Mouse (Mus musculus) gastrocnemius, adult 8-10 months (tissue): ENCODE measurements at regions not wholly inside any gene's neighbourhood (a gene's known extent, or its start where the extent isn't known, plus 50 kb on each side); places are given as distances from the start of the nearest gene placed in this dataset.

Source experiments
- DNase-seq, 2 experiments: peaks; one replicate each; pipeline ENCODE4 v3.0.0; 2022; ENCODE audit warnings: low spot score in 2 of 2

DNA sequence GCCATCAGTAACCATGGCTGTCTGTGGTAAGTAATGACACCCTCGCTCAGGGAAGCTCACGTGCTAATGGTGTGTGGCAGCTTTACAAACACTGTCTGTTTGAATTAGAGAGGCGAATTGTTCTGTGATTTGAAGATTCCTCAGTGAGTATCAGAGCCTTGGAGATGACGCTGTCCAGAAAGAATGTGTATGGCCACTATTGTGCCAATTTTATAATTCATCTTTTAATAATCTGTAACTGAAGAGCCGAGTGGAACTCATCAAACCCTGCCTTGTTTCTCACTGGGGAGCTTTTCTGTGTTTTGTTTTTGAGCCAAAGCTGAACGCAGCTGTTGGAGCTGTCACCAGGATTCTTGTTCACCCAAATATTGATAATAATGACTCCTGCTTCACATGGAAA, 171.7 kb downstream of the Dact1 start:
- no peak for DNase-seq

DNA sequence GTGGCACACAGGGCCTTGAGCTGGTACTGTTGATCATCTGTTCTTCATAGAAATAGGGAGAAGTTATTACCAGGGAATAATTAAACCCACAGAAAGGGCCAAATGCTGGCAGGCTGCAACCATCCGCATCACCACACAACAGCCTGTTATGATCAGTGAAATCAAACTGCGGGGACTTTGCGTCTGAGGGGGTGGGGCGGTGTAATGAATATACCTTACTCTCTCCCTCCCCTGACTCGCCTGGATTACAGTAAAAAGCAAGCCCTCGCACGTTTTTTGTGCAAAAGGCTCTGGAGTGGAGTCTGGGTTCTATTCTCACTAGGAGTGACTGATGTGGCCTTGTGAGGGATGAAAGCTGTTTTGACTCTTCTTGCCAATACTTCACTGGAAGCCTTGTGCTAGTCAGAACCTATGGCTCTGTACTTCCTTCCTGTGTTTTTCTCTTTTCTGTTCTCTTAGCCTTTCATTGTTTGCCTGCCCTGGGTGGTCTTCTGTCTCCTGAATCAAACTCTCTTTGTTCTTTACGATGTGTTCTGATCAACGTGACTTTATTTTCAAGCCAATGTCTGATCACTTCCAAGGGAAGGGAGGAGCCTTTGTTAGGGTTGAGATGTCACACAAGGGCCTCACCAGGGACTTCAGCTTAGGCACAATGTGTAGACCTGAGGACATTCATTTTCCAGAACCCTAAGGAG, 172.4 kb downstream of the Dact1 start:
- DNase-seq: no peak

DNA sequence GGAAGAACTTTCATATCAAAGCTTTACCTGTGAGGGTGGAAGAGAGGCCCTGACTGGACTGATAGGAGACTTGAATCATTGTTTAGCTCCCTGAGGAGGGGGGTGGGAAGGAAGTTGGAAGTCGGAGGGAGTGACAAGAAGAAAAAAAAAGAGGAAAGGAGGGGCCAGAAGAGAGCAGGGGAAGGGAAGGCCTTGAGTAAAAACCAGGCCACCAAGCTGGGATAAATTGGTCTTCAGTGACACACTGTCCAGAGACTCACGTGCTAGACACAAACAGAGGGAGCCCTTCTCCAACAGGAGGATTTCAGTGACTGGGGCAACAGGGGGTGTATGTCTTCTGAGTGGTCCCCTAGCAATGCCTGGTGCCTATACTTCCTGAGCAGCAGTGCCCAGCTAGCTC, 172.9 kb downstream of the Dact1 start:
- DNase-seq: no peak

GRCm38 (mm10) chr12:71483536-71484165, 174.0 kb downstream of the Dact1 start:
- DNase-seq: no peak

- no peak for DNase-seq
Observed at GRCm38 (mm10) chr12:71484286-71484685, 174.6 kb downstream of the Dact1 start.

GRCm38 (mm10) chr12:71486078-71486477, 176.4 kb downstream of the Dact1 start:
- DNase-seq: no peak

DNA sequence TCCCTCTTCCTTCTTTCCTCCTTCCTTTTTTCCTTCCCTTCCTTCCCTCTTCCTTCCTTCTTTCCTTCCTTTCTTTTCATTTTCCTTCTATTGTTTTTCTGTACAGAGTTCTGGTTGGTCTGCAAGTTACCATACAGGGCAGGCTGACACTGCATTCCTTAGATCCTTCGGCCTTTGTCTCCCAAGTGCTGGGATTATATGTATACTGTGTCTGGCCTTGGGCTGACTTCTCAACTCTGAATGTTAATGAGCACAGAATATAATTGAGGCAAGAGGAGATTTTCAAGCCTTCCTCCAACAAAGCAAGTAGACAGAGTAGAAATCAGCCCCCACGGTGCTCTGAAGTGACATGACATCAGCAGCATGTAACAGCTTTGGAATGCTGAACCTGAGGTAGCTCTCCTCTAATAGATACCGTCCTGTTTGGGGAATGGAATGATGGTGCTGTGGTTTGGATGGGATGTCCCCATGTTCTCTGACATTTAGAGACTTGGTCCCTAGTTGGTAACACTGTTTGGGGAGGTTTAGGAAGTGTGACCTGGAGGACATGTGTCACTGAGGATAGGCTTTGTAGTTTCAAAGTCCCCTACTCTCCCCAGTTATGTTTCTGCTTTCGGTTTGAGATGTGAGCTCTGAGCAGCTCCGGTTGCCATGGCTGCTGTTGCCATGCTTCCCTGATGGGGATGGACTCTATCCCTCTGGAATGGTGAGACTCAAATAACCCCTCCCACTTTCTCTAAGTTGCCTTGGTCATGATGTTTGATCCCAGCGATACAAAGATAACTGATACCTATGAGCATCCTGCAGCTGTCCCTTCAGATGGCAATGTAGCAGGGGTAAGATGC, 178.1 kb downstream of the Dact1 start:
- DNase-seq: no peak

DNA sequence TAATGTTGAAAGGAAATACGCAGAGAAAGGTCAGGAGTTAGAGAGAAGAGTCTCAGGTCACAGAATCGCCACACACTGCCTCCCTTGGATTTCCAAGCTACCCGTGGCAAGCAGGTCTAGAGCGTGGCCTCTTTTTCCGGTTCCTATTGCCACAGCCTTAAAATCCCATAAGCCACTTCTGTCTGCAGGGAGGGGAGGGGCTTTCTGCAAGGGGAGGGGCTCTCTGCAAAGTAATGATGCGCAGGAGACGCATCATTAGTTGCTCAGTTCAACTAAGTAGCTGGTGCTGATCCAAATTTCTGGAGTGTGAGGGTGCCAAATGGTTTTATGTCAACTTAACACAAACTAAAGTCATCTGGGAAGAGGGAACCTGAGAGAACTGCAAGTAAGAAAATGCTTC, 179.6 kb downstream of the Dact1 start:
- no peak for DNase-seq

DNA sequence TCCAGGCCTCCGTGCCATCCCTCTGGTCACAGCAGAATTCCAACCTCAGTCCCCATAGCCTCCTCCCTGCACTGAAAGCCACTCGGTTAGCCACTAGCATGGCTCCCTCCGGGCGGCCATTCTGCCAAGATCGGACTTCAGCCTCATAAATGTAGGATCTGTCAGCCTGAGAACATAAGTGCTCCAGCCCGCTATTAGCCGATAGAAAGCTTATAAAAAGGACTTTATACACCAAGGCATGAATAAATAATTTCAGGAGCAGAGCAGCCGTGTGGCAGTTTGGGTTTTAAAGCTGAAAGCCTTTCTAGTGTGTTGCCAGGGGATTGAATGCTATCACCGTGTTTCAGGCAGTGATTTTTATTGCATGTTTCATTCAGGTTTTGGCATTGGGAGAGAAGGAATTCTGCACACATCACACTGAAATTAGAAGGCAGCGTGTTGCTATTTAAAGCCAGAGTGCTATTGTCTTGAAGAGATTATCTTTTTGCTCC, 185.2 kb downstream of the Dact1 start:
- no peak for DNase-seq

- DNase-seq: no peak
Observed at GRCm38 (mm10) chr12:71498246-71499029, 188.8 kb downstream of the Dact1 start.

GRCm38 (mm10) chr12:71501299-71501810, 191.7 kb downstream of the Dact1 start:
- DNase-seq: no peak

- DNase-seq: no peak
Observed at GRCm38 (mm10) chr12:71503265-71503664, 193.6 kb downstream of the Dact1 start.

GRCm38 (mm10) chr12:71506206-71506605, 196.5 kb downstream of the Dact1 start:
- peak; percentile 20 to 51 for DNase-seq

DNA sequence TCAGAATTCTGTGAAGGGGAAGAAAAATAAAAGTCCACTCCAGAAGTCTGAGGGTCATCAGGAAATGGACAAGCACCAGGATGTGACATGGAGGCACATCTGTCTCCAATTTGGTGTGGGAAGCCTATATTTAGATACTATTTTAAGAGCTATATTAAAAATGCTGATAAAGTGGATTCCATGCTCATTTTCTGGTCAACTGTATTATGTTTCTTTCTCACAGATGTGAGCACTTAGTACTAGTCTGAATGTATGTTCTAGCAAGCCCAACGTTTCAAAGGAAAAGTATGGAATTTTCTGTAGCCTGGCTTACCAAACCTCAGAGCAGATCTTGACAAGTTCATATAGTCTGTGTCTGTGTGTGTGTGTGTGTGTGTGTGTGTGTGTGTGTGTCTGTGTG, 197.0 kb downstream of the Dact1 start:
- no peak for DNase-seq

DNA sequence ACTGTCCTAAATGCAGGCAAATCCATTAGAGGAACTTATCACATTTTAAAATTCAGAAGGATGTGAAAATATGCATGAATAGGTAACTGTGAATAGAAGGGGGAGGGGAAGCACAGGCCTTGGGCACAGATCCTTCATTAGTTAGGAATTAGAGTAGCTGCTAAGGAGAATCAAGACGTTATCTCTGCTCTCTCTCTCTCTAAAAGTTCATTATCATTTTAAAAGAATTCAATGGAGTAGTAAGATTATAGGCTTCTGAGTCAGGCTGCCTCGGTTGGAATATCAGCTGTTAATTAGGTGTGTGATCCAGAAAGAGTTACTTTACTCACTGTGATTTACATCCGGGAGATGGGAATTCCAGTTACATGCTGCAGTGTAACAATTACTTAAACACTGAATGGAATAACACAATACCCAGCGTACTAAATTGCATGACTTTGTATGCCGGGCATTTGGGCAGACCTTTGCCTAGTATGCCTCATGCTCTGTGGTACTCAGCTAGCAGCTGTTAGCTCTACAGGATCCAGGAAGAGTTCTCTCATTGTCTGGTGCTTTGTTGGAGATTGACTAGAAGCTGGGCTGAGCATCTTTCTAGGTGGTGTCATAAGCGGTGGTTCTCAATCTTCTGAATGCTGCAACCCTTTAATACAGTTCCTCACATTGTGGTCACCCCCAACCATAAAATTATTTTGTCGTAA, 203.4 kb downstream of the Dact1 start:
- no peak for DNase-seq

GRCm38 (mm10) chr12:71519520-71519919, 209.8 kb downstream of the Dact1 start:
- DNase-seq: no peak

DNA sequence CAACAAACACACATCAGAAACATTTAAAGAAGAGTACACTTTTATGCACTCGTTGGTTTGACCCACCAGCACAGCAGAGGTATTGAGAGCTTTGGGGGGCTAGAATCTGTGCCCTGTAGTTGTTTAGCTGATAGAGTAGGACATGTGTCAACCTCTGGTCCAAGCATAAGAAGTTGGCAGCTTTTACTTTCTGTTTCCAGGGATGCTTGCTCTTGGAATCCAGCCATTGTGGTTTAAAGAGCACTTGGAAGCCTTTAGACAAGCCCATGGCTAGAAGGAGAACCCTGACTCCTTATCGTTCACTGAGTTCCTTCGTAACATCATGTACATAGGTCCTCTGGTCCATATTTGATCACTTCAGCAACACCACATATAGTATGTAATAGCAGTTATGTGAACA, 212.3 kb downstream of the Dact1 start:
- DNase-seq: no peak

DNA sequence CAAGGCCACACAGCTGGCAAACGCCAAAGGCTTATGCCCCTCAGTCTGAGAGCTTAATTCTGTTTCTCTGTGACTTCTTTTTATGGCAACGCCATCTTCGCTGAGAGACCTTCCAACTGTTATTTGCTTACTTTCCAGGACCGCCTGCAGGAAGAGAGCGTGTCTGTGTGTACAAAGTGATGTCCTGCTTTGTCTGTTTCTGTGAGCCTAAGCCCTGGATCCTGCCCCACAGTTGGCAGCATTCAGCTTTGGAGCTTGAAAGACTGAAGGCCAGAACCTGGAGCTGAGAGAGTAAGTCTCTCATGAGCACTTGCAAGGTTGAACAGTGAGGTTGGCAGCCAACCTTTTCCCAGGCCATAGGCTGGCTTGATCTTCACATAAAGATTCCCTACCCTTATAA, 212.8 kb downstream of the Dact1 start:
- DNase-seq: no peak

- no peak for DNase-seq
Observed at GRCm38 (mm10) chr12:71524156-71524555, 214.5 kb downstream of the Dact1 start.

DNA sequence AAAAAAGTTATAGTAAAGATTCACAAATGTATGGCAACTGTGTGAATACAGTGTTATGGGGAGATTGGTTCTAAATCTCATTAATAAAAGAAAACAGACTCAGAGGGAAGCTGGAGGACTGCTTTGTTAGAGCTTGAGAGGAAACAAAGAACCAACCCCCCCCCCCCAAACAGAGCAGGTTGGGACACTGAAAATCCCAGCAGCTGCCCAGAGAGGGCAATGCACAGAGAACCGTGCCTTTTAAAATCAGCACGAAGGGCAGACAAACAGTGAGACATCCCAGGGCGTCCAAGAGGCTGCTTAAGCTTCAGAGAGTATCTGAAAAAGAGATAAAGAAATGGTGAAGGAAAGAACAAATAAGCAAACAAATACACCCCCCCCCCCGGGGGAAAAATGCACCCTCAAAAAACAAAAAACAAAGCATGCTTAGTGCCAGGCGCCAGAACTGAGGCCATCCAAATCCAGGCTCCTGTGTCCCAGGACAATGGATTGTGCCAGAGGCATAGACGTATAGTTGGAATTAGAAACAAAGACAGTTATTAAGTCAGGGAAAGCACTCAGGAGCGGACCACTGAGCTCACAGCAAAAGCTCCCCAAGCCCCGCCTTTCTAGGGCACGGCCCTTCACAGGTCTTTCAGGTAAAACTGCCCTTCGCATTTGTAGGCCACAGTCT, 215.7 kb downstream of the Dact1 start:
- DNase-seq: no peak
